Mouse (Mus musculus) retina, postnatal 7 days (tissue): ENCODE measurements around the gene Notch2.

Experiments
- DNase-seq: peaks from one replicate; pipeline ENCODE4 v3.0.0-alpha.2; 2012; ENCODE audit warnings: low read depth, low spot score

Notch2 gene

DNA sequence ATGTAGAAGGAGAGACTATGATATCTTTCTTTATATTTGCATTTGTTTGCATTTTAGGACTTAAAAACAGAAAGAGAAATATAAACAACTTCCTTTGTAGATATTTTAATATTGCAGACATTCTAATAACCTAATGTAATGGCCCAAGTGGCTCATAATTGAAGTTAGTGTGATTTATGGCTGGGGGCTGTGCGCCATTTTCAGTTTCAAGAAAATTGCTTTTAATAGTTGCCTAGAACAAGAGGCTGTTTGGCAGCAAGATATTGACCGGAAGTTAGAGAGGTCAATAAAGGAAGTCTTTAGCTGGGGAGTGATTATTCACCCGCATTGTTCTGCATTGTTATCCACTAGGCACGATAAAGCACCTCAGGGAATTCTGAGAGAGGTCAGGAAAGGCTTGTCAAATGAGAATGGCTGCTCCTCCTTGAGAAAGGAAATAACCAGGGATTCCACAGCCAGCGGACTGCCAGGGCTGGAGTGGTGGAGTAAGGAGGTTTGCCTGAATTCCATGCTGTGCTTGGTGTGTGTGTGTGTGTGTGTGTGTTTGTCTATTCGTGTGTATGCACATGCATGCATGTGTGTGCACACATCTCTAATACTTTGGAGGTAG lies 61.4 kb downstream of the Notch2 start:
- no peak for DNase-seq

DNA sequence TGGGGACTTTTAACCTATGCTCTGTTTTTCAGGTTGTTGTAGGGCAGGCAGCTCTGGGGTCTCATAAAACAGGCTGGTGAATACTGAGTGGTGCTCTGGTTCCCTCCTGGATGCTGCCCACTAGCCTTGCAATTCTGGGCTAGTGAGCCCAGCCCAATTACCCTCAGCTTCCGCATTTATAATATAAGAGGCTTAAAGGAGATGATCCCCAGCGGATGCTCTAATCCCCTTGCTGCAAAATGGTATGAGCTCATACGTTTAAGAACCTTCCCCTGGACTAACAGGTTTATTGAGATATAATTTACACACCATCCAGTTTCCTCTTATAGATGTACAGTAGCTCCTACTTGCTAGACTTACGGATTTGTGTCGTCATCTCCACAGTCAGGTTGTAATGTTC lies 64.5 kb downstream of the Notch2 start:
- peak; percentile 76 for DNase-seq

DNA sequence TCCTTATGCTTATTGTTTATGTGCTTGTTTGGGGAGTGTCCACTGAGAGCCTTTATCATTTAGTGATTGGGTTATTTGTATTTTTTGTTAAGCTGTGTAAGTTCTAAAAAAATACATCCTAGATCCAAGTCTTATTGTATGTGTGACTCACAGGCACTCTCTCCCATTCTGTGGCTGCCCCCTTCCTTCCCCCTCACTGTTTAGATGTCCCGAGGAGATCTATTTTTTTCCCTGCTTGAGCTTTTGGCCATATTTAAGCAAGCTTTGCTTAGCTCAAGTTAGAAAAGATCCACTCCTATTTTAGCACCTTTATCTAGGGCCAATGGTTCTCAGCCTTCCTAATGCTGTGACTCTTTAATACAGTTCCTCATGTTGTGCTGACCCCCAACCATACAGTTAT lies 65.5 kb downstream of the Notch2 start:
- no peak for DNase-seq

DNA sequence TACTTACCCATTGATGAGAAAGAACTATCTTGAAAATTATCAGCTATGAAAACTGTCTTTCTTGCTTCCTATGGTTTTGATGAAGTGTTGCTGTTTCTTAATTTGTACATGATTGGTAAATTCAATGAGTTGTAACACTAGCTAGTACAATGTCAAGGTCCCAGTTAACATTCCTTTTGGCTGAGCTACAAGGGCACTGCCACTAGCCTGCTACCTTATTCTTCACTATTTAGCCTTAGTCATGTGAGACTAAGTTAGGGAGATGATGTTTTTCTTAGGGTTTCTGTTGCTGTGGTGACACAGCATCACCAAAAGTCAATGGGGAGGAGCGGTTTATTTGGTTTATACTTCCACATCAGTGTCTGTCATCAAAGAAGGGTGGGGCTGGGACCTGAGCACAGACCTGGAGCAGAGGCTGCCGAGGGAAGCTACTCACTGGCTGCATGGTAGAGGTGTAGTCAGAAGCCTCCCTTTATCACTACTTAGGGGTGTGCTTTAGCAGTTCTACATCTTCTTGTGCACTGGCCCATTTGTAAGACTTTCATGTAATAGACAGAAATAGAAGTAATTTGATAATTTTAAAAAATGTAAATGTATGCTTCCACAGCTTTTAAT lies 66.4 kb downstream of the Notch2 start:
- no peak for DNase-seq

DNA sequence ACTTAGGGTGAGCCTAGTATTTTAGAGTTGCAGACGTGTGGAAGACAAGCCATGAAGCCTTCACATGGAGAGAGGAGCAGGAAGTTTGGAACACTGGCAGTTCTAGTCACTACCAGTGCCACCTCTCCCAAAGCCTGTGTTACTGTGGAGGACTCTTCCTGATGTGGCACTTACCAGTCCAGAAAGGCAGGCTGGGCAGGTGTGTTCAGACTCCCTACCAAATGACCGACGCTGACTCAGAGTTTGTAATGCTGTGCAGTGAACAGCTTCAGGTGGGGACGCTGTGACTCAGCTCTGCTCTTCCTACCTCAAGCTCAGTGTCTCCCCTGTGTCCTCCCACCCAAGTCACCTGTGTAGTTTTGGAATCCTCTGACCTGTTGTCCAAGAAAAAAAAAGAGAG lies 67.3 kb downstream of the Notch2 start:
- no peak for DNase-seq

DNA sequence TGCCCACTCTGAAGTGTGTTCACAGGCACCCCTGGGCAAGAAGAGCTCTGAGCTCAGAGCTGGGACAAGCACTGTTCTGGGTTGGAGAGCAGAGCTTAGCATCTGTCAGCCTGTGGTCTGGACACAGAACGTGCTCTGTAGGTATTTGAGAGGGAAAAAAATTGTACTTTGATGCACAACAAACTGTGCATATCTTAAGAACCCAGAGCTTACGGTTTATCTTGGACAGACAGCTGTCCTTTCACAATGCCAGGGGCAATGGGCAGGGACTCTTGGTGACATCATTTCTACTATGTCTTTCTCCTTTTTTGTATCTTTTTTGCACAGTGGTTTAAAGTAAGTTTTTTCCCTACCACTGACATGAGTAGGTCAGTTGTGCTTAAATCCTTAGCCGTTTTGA lies 68.9 kb downstream of the Notch2 start:
- DNase-seq: no peak

DNA sequence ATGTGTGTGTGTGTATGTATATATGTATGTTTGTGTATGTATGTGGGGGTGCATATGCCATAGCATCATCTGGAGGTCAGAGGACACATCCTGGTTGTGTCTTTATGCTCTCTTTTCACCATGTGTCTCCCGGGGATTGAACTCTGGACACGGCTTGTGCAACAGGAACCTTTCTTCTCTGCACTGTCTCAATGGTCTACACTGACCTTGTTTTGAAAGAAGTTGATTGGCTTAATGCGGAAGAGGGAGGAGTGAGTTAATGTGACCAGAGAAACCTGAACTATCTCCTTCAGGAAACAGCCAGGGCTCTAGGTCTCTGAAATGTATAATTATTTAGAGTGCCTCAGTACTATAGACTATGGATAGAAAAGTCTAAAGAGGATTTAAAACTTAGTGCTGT lies 69.6 kb downstream of the Notch2 start:
- no peak for DNase-seq

DNA sequence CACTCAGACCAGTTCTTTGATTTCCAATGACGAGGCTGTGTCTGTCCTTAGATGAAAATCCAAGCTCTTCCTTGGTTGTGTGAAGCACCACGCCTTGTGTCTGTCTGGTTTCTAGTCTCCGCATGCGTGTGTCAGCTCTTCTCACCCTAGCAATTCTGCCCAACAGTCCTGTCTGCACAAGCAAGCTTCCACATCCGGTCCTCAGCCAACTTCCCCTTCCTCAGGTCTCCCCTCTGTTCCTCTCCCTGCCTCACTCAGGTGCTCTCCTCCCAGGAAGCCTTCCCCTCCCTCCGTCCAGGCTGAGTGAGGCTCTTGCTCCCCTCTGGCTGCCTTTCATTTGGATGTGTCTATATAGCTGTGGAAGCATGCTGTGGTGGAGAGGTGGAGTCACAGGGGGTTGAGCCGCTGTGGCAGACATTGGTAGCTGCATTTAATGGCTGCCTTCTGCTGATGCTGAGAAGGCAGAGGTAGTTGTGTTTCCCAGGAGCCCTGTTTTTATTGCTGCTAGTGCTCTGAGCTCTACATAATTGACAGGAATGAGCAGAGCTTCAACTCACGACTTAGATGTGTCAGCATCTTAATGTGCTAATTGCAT lies 70.8 kb downstream of the Notch2 start:
- no peak for DNase-seq

DNA sequence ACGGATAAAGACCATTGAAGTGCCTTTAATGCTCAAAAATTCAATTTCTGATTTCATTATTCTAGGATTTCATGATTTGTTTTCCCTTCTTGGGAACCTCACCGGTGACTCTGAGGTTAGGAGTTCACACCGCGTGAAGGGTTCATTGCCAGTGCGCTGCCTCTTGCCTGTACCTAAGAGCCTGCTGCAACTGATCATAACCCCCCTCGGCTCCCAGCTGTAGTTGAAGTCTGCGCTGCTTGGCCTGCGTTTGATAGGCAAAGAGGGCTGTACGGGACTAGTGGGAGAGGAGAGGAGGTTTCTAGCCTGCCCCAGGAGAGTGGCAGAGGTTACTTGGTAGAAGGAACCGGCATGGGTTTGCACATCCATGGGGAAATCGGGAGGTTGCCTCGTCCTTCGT lies 71.5 kb downstream of the Notch2 start:
- DNase-seq: no peak

DNA sequence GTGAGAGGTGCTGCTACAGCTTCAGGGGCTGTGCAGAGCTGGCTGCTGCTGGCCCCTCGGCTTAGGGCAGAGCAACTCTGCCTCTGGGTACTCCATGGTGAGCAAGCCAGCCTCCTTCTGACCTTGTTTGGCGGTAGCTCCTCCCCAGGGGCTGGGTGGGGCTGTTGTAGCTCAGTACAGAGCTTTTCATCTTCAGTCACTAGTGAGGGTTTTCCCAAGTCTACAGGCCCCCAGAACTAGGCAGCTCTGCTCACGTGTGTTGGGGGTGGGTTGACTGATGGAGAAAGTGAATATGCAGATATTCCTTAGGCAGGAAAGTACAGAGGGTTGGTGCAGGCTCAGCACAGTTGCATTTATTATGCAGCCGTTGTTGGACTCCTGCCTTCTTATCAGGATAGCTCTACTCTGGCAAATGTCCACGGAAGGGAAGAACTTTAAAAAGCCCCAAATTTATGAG lies 72.5 kb downstream of the Notch2 start:
- no peak for DNase-seq

DNA sequence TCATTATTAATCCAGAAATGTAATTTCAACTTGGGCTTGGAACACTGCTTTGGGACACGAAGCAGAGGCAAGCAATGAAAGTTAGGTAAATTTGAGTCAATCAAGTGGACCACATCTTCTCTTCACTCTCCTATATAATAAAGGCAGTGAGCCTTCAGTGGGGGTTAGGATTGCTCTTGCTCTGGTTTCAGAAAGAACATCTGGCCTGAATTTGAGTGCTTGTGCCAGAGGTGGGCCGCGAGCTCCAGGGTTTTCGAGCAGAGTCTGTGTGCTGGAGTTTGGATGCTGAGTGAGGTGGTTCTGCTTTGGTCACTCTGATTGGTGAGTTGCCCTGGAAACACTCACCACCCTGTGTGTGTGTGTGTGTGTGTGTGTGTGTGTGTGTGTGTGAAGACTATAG lies 73.1 kb downstream of the Notch2 start:
- no peak for DNase-seq

DNA sequence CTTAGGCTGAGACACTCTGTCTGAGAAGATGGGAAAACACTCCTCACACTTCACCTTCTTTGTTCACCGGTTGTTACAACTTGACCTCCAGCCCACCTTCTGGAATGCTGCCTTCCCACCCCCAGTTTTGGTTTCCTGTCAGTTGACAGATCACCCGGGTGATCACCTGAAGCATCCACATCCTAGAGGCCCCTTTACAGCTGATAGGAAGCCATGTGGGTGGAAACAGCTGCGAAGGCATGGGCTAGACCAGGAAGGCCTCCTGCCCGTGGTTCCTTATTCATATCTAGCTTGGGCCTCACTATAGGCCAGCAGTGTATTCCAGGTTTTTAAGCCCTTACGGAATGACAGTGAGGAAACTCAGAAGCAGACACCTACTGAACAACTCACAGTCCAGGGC lies 73.5 kb downstream of the Notch2 start:
- no peak for DNase-seq

DNA sequence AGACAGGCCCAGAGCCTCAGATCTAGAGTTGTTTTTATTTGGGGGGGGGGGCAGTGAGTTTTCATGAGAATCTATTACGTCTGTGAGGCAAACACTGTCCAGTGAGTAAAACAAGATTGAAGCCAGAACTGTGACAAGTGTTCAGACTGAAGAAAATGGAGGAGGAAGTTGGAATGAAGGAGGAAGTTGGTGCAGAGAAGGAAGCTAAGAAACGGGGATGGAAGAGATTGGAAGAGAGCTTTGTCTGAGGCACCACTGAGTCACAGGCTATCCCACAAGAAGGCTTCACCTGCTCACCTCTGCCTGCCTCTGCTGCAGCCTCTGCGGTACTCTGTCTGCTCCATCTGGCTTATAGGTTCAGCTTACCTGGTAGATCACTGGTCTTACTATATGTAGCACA lies 74.2 kb downstream of the Notch2 start:
- no peak for DNase-seq

DNA sequence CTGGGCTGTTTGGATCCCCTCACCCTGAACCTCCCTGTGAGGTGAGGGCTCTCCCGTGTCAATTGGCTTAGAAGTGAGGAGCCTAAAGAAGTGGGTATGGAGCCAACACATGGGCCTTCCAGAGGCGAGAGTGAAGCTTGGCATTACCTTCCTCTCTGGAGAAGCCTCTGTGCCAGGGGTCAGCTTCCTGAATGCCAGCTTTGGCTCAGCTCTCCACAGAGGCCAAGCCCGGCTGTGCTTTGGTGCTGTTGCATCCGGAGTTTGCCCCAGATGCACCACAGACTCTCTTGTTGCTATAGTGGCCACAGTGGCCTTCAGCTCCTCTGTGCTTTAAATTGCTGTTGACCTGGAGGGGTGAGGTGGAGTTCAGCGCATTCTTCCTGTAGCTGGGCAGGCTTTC lies 76.4 kb downstream of the Notch2 start:
- DNase-seq: no peak

DNA sequence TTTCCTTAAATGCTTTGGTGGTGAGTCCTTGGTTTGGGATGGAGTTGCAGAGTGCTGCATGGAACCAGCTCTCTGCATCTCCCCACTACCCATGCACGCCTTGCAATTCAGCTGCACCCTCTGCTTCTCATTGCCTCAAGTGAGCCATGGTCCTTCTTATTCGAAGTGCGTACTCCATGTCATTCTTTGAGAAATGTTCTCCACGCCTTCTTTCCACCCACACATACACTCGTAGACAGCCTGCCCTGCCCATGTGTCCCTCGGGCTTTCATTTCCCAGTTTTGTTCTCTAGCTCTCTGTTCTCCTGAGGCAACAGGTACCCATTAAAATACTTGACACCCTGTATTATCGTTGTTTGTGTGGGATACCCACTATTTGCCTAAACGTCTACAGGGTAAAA lies 76.8 kb downstream of the Notch2 start:
- no peak for DNase-seq

DNA sequence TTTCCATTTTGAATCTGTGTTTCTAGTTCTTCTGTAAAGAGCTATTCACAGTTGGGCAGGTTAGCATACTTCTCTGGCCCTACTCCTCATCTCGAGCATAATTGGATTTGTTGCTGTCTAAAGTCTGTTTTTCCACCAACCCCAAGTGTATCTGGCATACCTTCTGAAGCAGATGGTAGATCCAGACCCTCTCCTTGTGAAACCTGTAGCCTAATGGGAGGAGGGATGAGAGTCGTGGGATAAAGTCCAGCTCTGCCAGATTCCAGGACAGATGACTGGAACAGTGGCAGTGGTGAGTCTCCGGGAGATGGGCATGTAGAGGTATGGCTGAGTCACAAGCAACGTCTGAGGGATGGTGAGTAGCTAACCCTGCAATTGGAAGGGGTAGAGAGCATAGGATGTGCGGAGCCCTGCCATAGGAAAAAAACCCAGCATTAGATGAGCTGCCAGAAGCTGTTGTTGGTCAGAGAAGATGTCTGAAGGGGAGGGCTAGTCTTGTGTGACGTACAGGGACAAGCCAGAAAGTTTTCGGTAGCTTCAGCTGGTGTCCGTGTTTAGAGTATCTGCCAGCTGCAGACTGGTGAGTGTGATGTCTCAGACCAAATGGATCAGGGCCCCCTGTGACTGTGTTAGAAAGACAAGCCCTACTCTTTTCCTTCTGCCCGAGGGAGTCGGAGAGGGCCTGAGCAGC lies 79.5 kb downstream of the Notch2 start:
- DNase-seq: no peak

DNA sequence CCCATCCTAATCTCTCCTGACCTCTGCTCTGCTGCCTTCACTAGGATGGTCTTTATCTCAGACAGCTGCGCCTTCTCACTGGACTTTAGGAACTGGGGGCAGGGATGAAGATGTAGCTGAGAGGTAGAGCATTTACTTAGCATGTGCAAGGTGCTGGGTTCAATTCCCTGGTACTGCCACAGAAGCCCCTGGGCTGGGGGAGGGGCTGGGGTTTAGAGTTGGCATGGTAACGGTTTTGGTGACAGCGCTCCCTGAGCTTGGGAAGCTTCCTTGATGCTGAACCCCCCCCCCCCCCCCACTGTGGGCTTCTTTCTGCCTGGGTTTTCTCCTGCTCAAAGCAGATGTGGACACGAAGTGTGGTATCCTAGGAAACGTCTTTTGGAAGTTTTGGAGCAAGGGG lies 80.6 kb downstream of the Notch2 start:
- DNase-seq: no peak

DNA sequence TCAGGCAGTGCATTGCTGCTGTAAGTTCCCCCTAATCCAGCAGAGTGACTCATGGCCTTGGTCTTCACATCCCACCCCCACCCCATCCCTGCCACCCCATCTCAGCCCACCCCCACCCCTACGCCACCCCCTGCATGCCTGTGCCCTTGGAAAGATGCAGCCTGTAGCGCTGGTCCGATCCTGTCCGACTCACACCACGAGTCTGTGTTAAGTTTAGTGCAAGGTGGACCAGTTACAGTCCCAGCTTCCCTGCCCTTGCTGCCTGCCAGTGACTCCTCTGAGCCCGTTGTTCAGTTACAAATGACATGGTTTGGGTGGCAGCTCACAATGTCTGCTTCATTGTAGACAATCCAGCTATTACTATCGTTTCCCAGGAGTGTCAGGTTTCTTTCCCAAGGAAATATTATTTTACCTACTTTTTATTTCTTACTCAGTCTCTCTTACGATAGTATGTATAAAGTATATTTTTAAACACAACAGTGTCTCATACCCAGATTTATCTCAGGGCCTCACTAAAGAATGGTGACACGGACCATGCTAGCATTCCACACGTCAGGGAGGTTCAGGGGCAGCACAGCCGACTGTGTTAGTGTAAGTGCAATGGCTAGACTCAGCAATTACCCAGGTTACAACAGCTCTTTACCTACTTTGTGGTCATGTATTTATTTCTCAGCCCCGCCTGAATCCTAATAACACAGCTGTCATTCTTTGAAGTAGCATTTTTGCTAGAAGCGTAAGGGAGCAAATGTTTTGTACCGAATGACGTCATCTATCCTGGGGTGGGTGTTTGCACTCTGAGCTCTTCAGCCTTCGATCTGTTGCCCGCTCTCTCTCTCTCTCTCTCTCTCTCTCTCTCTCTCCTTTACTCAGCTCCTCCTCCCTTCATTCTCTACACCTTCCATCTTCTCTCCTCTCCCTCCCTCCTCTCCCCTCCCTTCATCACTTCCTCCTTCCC lies 81.6 kb downstream of the Notch2 start:
- DNase-seq: no peak

DNA sequence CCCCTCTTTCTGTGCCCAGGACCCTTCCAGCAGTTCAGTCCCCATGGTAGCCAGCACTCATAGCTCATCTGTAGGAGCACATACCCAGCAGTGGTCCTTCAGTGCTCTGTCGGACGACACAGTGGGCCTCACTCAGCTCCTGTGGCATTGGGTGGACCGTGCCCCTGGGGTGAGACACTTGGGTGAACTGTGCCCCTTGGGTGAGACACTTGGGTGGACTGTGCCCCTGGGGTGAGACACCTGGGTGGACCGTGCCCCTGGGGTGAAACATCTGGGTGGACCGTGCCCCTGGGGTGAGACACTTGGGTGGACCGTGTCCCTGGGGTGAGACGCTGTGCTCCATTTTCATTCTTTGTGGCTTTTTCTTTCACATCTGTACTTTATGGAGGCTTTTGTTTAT lies 83.7 kb downstream of the Notch2 start:
- DNase-seq: no peak

DNA sequence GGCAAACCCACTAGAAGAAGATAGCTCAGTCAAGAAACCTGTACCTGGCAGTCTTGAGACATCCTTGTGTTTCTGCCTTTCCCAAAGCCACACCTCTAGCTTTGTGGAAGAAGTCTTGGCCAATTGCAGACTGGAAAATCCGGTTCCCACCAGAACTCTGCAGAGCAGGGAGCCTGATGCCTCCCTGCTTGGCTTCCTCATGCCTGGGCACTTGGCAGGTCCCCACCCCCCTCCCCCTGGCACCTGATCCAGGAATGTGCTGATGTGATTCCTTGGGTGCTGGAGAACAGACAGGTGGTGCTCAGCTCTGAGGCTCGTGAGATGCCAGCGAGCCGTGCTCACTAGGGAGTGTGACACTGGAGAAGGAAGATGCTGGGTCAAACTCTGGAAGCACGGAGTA lies 85.3 kb downstream of the Notch2 start:
- no peak for DNase-seq

DNA sequence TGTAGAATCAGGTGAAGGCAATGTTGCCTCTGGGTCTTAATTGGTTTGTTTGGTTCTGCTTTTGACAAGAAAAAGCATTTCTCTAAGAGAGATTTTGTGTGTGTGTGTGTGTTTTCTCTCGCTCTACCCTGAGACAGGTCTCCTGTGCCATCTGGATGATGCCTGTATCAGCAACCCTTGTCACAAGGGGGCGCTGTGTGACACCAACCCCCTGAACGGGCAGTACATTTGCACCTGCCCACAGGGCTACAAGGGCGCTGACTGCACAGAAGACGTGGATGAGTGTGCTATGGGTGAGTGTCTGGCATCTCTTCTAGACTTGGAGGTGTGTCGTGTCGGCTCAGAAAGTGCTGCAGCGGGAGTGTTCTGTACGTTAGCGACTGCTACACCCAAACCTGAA lies 86.0 kb downstream of the Notch2 start:
- no peak for DNase-seq

DNA sequence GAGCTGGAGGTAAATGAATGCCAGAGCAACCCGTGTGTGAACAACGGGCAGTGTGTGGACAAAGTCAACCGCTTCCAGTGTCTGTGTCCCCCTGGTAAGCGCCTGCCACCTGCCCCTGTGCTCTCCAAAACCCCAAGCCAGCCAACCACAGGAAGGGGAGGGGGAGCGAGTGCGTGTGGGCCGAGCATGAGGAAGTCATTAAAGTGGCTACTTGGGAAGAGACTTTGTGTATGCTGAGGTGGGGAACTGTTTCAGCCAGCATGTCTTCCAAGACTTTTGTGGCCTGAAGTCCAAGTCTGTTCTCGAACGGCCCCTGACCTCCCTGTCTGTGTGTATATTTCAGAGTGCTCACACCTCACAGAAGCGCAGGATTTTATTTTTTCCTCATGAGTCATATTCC lies 88.2 kb downstream of the Notch2 start:
- DNase-seq: no peak
